Mouse (Mus musculus): Measurements from ENCODE around the gene Cdk6. TPM values are rescaled to one million over a fixed set of nuclear protein-coding genes. Genes with fewer than 3 reads are reported as not detected.

Cdk6 gene
- polyA plus RNA-seq, 1 experiment from 2014 or later: 11.8 TPM

- H3K36me3 ChIP-seq (replicated peaks; ENCODE audit: control insufficient read depth, insufficient read depth): no peaks in the 10 kb centered on the region
- H3K9me3 ChIP-seq (ENCODE audit: control insufficient read depth, low read length): no peaks in the 10 kb centered on the region
- no peaks in the 10 kb centered on the region for H3K27me3 ChIP-seq (ENCODE audit: control insufficient read depth, insufficient read depth, low read length)
- no peak overlapping the region for H3K9ac ChIP-seq
- no peak overlapping the region for H3K4me3 ChIP-seq (replicated peaks; ENCODE audit: low read length)
- ATAC-seq (ENCODE audit: low FRiP score): no peak
- DNase-seq (ENCODE audit: low spot score): no peak
- 95% methylated on average over 13 of the region's 13 CpGs for WGBS
- no peak overlapping the region for H3K27ac ChIP-seq
- H3K4me1 ChIP-seq (replicated peaks; ENCODE audit: control insufficient read depth, insufficient read depth, low read length): no peaks in the 10 kb centered on the region
- no peak overlapping the region for H3K4me2 ChIP-seq (replicated peaks)
Observed at GRCm38 (mm10) chr5:3492776-3493636, 151.7 kb downstream of the Cdk6 start.

DNA sequence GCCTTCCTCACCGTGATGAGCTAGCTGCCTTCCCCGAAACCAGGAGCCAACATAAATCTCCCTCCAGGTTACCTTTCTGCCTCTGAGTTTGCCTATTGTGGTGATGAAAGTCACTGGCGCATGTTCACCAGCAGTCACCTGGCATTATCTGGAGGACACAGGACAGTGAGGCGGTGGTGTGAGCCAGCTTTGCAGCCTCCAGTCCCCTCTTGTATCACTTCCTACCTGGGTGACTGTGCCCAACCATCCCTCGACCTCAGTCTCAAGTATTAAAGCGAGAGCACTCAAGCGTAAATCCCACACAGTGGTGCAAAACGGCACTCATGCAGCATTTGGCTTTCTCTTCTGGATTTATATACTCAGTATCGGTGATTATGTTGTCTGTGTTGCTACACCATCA, 152.7 kb downstream of the Cdk6 start:
- DNase-seq (ENCODE audit: low spot score): no peak

DNA sequence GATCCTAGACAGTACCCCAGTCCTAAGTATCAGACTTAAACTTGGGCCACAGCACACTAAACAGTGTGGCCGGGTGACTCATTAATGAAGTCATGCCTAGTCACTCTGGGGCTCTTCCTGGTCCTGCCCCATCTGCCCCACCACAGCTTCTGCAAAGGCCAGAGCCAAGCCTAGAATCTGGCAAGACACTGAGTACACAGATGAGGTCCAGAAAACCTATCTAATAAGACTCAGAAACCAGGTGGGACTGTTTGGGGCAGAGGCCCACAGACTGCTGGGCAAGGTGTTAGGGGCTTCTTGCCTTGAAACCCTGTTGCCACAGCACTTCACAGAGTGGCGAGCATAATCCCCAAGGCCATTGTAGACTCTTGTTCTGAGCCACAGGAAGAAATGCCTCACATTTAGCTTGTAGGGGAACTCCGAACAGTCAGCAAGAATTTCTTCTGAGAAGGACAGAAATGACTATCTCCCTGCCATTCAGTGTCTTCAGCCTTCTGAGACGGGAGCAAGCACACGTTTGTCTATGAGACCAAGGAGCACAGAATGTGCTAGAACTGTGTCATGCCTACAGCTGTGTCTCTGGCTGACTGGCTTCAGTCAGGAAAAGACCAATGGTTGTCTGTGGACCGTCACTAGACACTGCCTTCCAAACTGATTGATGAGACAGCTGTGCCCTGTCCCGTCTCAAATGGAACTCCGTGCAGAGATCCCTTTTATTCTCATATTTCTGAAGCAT, 153.3 kb downstream of the Cdk6 start:
- Histone ChIP-seq H3K27ac (no peak overlapping the region), H3K27me3 (ENCODE audit: control insufficient read depth, insufficient read depth, low read length) (no peaks in the 10 kb centered on the region), H3K9me3 (ENCODE audit: control insufficient read depth, low read length) (no peaks in the 10 kb centered on the region), H3K4me3 (replicated peaks; ENCODE audit: low read length) (no peak overlapping the region), H3K4me1 (replicated peaks; ENCODE audit: control insufficient read depth, insufficient read depth, low read length) (no peaks in the 10 kb centered on the region), H3K36me3 (replicated peaks; ENCODE audit: control insufficient read depth, insufficient read depth) (no peaks in the 10 kb centered on the region), H3K9ac (no peak overlapping the region), H3K4me2 (replicated peaks) (no peak overlapping the region)
- ATAC-seq (ENCODE audit: low FRiP score) (no peak), DNase-seq (ENCODE audit: low spot score) (no peak)
- 83% methylated on average over 8 of the region's 8 CpGs for WGBS

More for the DNA sequence above, 152.7 kb downstream of the Cdk6 start:
- no peaks in the 10 kb centered on the region for H3K36me3 ChIP-seq (replicated peaks; ENCODE audit: control insufficient read depth, insufficient read depth)
- H3K27me3 ChIP-seq (ENCODE audit: control insufficient read depth, insufficient read depth, low read length): no peaks in the 10 kb centered on the region
- no peak overlapping the region for H3K9ac ChIP-seq
- 93% methylated on average over 9 of the region's 9 CpGs for WGBS
- no peaks in the 10 kb centered on the region for H3K9me3 ChIP-seq (ENCODE audit: control insufficient read depth, low read length)
- H3K4me3 ChIP-seq (replicated peaks; ENCODE audit: low read length): no peak overlapping the region
- H3K4me1 ChIP-seq (replicated peaks; ENCODE audit: control insufficient read depth, insufficient read depth, low read length): no peaks in the 10 kb centered on the region
- H3K27ac ChIP-seq: no peak overlapping the region
- ATAC-seq (ENCODE audit: low FRiP score): no peak
- H3K4me2 ChIP-seq (replicated peaks): no peak overlapping the region

DNA sequence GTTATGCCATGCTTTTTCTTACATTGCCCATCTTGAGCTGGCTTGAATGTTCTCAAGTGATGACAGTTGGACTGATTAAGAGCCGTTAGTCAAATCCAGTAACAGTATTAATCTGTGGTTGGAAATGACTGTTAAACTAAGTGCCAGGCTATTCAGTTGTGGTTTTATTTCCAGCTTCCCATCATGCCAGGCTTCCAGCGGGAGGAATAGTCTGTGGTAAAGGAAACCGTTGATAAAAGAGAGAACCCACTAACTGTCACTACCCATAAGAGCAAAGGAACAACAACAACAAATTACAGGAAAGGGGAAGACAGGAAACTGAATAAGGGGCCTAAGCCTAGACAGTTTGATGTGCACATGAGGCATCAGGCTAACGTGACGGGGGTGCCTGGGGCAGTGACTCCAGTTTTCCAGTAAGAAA, 156.2 kb downstream of the Cdk6 start:
- 87% methylated on average over 5 of the region's 5 CpGs for WGBS
- H3K4me3 ChIP-seq (replicated peaks; ENCODE audit: low read length): no peak overlapping the region
- H3K27ac ChIP-seq: no peak overlapping the region
- no peaks in the 10 kb centered on the region for H3K36me3 ChIP-seq (replicated peaks; ENCODE audit: control insufficient read depth, insufficient read depth)
- no peak for ATAC-seq (ENCODE audit: low FRiP score)
- H3K4me1 ChIP-seq (replicated peaks; ENCODE audit: control insufficient read depth, insufficient read depth, low read length): no peaks in the 10 kb centered on the region
- H3K27me3 ChIP-seq (ENCODE audit: control insufficient read depth, insufficient read depth, low read length): no peaks in the 10 kb centered on the region
- no peaks in the 10 kb centered on the region for H3K9me3 ChIP-seq (ENCODE audit: control insufficient read depth, low read length)
- no peak overlapping the region for H3K9ac ChIP-seq
- H3K4me2 ChIP-seq (replicated peaks): no peak overlapping the region
- DNase-seq (ENCODE audit: low spot score): no peak

DNA sequence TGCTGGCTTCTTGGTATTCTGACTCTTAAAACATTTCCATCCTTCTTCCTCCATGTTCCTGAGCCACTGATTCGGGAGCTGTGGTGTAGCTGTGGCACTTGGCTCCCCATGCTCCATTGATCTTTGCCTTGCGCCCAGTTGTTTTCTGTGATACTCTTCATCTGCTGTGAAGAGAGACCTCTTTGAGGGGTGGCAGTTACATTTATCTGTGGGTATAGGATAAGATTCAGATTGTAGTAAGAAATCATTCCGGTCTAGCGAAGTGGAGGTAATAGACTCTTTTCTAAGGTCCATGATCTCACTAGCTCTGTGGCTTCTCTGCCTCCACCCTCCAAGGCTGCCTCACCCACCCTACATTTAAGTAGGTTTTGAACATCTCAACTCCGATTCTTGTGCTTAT, 159.0 kb downstream of the Cdk6 start:
- Histone ChIP-seq H3K4me3 (replicated peaks; ENCODE audit: low read length) (no peak overlapping the region), H3K27me3 (ENCODE audit: control insufficient read depth, insufficient read depth, low read length) (no peaks in the 10 kb centered on the region), H3K36me3 (replicated peaks; ENCODE audit: control insufficient read depth, insufficient read depth) (no peaks in the 10 kb centered on the region), H3K4me1 (replicated peaks; ENCODE audit: control insufficient read depth, insufficient read depth, low read length) (no peaks in the 10 kb centered on the region), H3K4me2 (replicated peaks) (no peak overlapping the region), H3K9ac (no peak overlapping the region), H3K9me3 (ENCODE audit: control insufficient read depth, low read length) (no peaks in the 10 kb centered on the region), H3K27ac (no peak overlapping the region)
- DNase-seq (ENCODE audit: low spot score): no peak
- no peak for ATAC-seq (ENCODE audit: low FRiP score)
- 92% methylated on average over 5 of the region's 5 CpGs for WGBS

GRCm38 (mm10) chr5:3500957-3501563, 159.8 kb downstream of the Cdk6 start:
- no peaks in the 10 kb centered on the region for H3K4me1 ChIP-seq (replicated peaks; ENCODE audit: control insufficient read depth, insufficient read depth, low read length)
- no peak for DNase-seq (ENCODE audit: low spot score)
- H3K9ac ChIP-seq: no peak overlapping the region
- no peak overlapping the region for H3K27ac ChIP-seq
- no peak overlapping the region for H3K4me2 ChIP-seq (replicated peaks)
- ATAC-seq (ENCODE audit: low FRiP score): no peak
- no peaks in the 10 kb centered on the region for H3K36me3 ChIP-seq (replicated peaks; ENCODE audit: control insufficient read depth, insufficient read depth)
- H3K4me3 ChIP-seq (replicated peaks; ENCODE audit: low read length): no peak overlapping the region
- no peaks in the 10 kb centered on the region for H3K27me3 ChIP-seq (ENCODE audit: control insufficient read depth, insufficient read depth, low read length)
- H3K9me3 ChIP-seq (ENCODE audit: control insufficient read depth, low read length): no peaks in the 10 kb centered on the region
- whole genome bisulfite sequencing: 70% methylated on average over 8 of the region's 8 CpGs

- Histone ChIP-seq H3K9me3 (ENCODE audit: control insufficient read depth, low read length) (no peaks in the 10 kb centered on the region), H3K27ac (no peak overlapping the region), H3K36me3 (replicated peaks; ENCODE audit: control insufficient read depth, insufficient read depth) (no peaks in the 10 kb centered on the region), H3K9ac (no peak overlapping the region), H3K4me1 (replicated peaks; ENCODE audit: control insufficient read depth, insufficient read depth, low read length) (no peaks in the 10 kb centered on the region), H3K27me3 (ENCODE audit: control insufficient read depth, insufficient read depth, low read length) (no peaks in the 10 kb centered on the region), H3K4me2 (replicated peaks) (no peak overlapping the region), H3K4me3 (replicated peaks; ENCODE audit: low read length) (no peak overlapping the region)
- WGBS: 54% methylated on average over 8 of the region's 8 CpGs
- ATAC-seq (ENCODE audit: low FRiP score): no peak
- no peak for DNase-seq (ENCODE audit: low spot score)
Observed at GRCm38 (mm10) chr5:3501564-3502001, 160.3 kb downstream of the Cdk6 start.

DNA sequence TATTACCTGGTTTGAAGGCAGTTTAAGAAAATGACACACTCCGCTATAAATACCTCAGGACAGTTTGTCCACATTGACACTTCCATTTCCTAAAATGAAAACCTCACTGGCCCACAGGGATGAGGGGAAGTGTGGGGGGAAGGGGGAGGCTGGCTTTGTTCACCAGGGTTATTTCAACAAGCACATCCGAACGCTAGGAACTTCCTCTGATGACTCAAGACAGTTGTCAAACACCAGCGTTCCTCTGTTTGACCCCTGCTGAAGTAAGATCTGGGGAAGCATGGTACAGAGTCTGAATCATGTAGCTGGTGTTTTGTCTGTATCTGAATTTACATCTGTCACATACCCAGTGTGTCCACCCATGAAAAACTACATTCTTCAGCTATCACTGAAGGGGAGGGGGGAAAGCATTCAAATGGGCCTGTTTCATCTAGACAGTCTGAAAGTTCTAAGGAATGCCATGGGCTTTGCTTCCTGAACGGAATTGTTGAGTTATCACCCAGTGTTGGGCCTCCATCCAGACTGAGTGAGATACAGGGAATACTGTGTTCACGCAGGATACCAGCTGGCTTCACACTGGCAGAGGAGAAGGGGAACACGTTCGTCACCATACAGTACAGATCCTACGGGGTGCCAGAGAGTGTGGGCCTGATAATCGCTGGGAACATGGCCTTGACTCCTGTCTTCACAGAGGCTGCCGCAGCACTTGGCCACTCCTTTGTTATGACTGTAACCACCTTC, 161.5 kb downstream of the Cdk6 start:
- ATAC-seq (ENCODE audit: low FRiP score) (no peak), DNase-seq (ENCODE audit: low spot score) (no peak)
- Histone ChIP-seq H3K27me3 (ENCODE audit: control insufficient read depth, insufficient read depth, low read length) (no peaks in the 10 kb centered on the region), H3K36me3 (replicated peaks; ENCODE audit: control insufficient read depth, insufficient read depth) (no peaks in the 10 kb centered on the region), H3K4me3 (replicated peaks; ENCODE audit: low read length) (no peak overlapping the region), H3K9me3 (ENCODE audit: control insufficient read depth, low read length) (no peaks in the 10 kb centered on the region), H3K27ac (no peak overlapping the region), H3K4me1 (replicated peaks; ENCODE audit: control insufficient read depth, insufficient read depth, low read length) (no peaks in the 10 kb centered on the region), H3K9ac (no peak overlapping the region), H3K4me2 (replicated peaks) (no peak overlapping the region)
- WGBS: 66% methylated on average over 11 of the region's 11 CpGs

DNA sequence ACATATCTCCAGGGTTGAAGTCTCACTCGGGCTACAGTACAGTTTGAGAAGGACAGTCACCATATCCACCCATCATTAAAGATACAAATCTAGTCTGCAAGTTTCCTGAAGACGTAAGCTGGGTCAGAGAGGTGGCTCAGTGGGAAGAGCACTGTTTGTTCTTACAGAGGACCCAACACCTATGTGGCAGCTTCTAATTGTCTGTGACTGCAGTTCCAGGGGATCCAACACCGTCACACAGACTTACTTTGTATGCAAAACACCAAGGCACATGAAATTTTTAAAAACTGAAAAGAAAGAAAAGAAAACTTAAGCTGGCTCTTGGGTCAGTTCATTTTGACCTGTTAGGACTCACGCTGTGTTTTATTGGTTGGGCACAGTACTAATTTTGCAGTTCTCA, 162.1 kb downstream of the Cdk6 start:
- H3K4me1 ChIP-seq (replicated peaks; ENCODE audit: control insufficient read depth, insufficient read depth, low read length): no peaks in the 10 kb centered on the region
- DNase-seq (ENCODE audit: low spot score) (no peak), ATAC-seq (ENCODE audit: low FRiP score) (no peak)
- H3K27me3 ChIP-seq (ENCODE audit: control insufficient read depth, insufficient read depth, low read length): no peaks in the 10 kb centered on the region
- H3K9me3 ChIP-seq (ENCODE audit: control insufficient read depth, low read length): no peaks in the 10 kb centered on the region
- no peaks in the 10 kb centered on the region for H3K36me3 ChIP-seq (replicated peaks; ENCODE audit: control insufficient read depth, insufficient read depth)
- WGBS: 85% methylated on average over 4 of the region's 4 CpGs
- H3K9ac ChIP-seq: no peak overlapping the region
- H3K4me2 ChIP-seq (replicated peaks): no peak overlapping the region
- H3K27ac ChIP-seq: no peak overlapping the region
- H3K4me3 ChIP-seq (replicated peaks; ENCODE audit: low read length): no peak overlapping the region
